Mouse (Mus musculus): ENCODE measurements around the gene Vmn1r41. TPM values are rescaled to one million over a fixed set of nuclear protein-coding genes. Genes with fewer than 3 reads are reported as not detected.

The Vmn1r41 gene
- total RNA-seq (2021): not detected
- long read RNA-seq, experiment 1: 0 reads
- long read RNA-seq, experiment 2: 0 reads

DNA sequence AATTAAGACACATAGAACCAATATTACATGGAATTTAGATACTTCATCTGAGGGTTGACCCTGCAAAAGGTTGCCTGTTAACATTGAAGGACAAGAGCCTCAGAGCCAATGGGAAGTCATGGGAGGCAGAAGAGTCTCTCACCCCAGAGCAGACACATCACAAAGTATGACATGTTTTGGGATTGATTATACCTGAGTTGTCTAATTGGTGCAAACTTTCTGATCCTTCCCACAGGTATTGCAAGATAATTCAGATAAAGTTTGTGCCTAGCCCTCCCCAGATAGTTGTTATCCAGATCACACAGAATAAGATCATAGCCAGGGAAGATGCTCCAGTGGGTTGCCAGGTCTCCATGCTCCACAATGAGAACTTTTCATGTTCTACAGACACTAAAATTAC is at the start of gene Vmn1r41:
TSS of gene Vmn1r41 (plus strand) at position 301 of the 400 bp plus-strand sequence.
- no peak for DNase-seq
- intact Hi-C loops (cut with DNase I): no loop called here

DNA sequence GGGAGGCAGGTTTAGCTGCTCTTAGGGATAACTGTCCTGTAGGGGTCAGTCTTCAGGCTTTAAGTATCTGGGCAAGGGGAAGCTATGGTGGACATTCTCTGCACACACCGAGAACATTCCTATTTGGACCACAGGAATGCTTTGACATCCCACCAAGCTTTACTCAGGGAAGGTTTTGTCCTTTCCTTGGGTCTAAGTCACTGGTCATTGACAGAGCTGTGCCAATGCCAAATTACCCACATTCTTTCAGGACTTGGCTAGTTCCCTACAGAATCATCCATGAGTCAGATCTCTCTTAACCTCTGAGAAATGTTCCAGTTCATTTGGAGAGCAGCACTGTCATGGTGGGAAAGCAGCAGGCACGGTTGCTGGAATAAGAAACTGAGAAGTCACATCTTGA is 33.9 kb upstream of the Vmn1r41 start:
- intact Hi-C loops (cut with DNase I): no loop called here
- DNase-seq: no peak

DNA sequence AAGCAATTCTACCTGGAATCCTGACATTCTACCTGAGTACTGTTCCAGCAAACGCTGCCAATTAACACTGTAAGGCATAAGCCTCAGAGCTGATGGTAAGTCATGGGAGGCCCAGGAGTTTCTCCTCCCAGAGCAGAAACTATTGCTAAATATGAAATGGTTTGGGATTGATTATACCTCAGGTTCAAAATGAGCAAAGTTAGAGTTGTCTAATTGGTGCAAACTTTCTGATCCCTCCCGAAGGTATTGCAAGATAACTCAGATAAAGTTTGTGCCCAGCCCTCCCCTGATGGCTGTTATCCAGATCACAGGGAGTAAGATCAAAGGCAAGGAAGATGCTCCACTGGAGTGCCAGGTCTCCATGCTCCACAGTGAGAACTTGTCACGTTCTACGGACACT is 33.3 kb upstream of the Vmn1r41 start, which contains the start of gene Vmn1r40:
TSS of gene Vmn1r40 (plus strand) at position 301 of the 400 bp plus-strand sequence.
- intact Hi-C loops (cut with DNase I): no loop called here
- DNase-seq: no peak

DNA sequence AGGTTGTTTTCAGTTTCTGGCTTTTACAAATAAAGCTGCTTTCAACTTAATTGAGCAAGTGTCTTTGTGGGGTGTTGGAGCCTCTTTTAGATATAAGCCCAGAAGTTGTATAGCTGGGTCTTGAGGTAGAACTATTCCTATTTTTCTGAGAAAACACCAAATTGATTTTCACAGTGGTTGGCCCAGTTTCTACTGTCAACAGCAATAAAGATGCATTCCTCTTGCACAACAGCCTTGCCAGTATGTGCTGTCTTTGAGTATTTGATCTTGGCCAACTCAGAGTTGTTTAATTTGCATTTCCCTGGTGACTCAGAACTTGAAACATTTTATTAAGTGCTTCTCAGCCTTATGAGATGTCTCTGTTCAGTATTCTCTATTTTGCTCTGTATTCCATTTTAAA is 22.5 kb upstream of the Vmn1r41 start:
- intact Hi-C loops (cut with DNase I): no loop called here
- no peak for DNase-seq

DNA sequence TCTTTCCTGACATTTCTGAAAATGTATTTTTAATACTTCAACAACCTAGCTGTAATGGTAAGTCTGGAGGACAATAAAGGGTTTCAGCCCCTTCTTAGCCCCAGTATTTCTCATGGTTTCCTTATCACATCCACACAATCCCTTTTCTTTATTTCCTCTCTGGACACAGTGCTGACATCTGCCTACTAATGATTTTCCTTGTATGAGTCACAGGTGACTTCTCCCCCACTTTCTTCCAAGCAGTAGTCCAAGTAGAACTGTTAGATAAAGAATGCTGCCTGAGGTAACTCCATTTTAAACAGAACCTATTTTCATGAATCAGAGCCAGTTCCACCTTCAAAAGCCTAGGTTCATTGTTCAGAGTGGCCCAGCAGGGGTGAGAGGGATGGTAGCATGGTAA is 2.2 kb downstream of the Vmn1r41 start:
- DNase-seq: no peak
- intact Hi-C loops (cut with DNase I): no loop called here

DNA sequence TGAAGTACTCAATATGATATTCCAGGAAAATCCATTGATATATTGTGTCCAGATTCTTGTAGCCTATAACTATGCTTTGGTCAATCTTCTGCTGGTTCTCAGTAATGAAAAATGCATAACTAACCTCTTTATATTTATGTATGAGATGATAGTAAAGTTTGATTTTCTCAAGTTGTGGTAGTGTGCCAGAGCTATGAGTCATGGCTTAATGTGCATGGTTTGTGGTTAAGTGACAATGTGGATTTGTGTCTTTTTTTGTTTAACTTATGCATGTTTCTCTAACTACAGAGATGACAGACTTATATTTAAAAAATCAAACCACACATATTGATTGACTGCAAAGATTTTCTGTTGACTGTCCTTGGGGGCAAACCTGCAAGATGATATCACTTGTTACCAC is 49.7 kb downstream of the Vmn1r41 start:
- DNase-seq: no peak
- intact Hi-C loops (cut with DNase I): no loop called here

Other genes starting within 250 kb of the Vmn1r41 start
- gene Chchd6, start 145.1 kb upstream of the Vmn1r41 start, total RNA-seq (2021): 1 to 10 TPM; 2.3 to 2.6 TPM
- 1 to 10 TPM; 4.5 to 4.6 TPM for gene Txnrd3, start 96.8 kb upstream of the Vmn1r41 start, total RNA-seq (2021)
- gene Vmn1r40, start 33.2 kb upstream of the Vmn1r41 start, total RNA-seq (2021): not detected
- gene Vmn1r42, start 135.6 kb downstream of the Vmn1r41 start, total RNA-seq (2021): not detected
- not detected for gene Vmn1r43, start 135.6 kb downstream of the Vmn1r41 start, total RNA-seq (2021)
- gene Vmn1r44, start 142.9 kb downstream of the Vmn1r41 start, total RNA-seq (2021): not detected
- gene Vmn1r45, start 199.8 kb downstream of the Vmn1r41 start, total RNA-seq (2021): not detected
- not detected for gene Vmn1r46, start 228.5 kb downstream of the Vmn1r41 start, total RNA-seq (2021)